Mouse (Mus musculus) embryonic facial prominence, embryonic 10.5 days (tissue): ENCODE results near the gene Plcg2. TPM values are rescaled to one million over a fixed set of nuclear protein-coding genes. Genes with fewer than 3 reads are reported as not detected.

ENCODE experiments used
- DNase-seq: peaks from one replicate; pipeline ENCODE4 v3.0.0-alpha.2; 2017; ENCODE audit warnings: low spot score
- H3K27ac ChIP-seq: fragments of 300-500 bp; sonication (generic); replicated peaks from 2 replicates; pipeline ENCODE4 v1.5.1; 2016; ENCODE audit warnings: mild to moderate bottlenecking
- H3K27me3 ChIP-seq: fragments of 300-500 bp; sonication (generic); replicated peaks from 2 replicates; pipeline ENCODE4 v1.6.1; 2016; ENCODE audit warnings: low read depth, mild to moderate bottlenecking; ENCODE audit not compliant: poor library complexity, severe bottlenecking
- H3K36me3 ChIP-seq: fragments of 300-500 bp; sonication (generic); replicated peaks from 2 replicates; pipeline ENCODE4 v1.6.1; 2016; ENCODE audit warnings: mild to moderate bottlenecking, moderate library complexity
- H3K4me1 ChIP-seq: fragments of 300-500 bp; sonication (generic); 2 replicates; pipeline ENCODE4 v1.6.1; 2016
- H3K4me3 ChIP-seq: fragments of 300-500 bp; sonication (generic); 2 replicates; pipeline ENCODE4 v1.5.1; 2016; ENCODE audit warnings: mild to moderate bottlenecking, moderate library complexity
- H3K9me3 ChIP-seq: fragments of 300-500 bp; sonication (generic); 2 replicates; pipeline ENCODE4 v1.6.1; 2016; ENCODE audit warnings: mild to moderate bottlenecking
- whole genome bisulfite sequencing: fragments of 180-500 bp; shearing (Covaris S2); methylation state at CpG from one replicate; pipeline ENCODE4 v1.1.7; 2016; 5-methylcytosine and 5-hydroxymethylcytosine counted together
- polyA plus RNA-seq: library from polyadenylated mRNA; unstranded; fragments of >200 nt; fragmentation: Nextera tagmentation; extraction: Ambion mirVana; gene quantifications from 2 replicates; pipeline ENCODE4 v1.2.1, GENCODE M21; 2016

The Plcg2 gene
- polyA plus RNA-seq, 1 experiment from 2014 or later, result 5.8 TPM

GRCm38 (mm10) chr8:117612861-117613260 lies 114.8 kb downstream of the Plcg2 start:
- no peaks in the 10 kb centered on the region for H3K4me1 ChIP-seq
- peaks cover 8% of the 10 kb centered on the region; the same call in 1 of the 2 replicates for H3K9me3 ChIP-seq
- no peaks in the 10 kb centered on the region for H3K27me3 ChIP-seq
- DNase-seq, result no peak
- no peak overlapping the region for H3K4me3 ChIP-seq
- WGBS, result 85% methylated on average over 12 of the region's 12 CpGs
- 0 out of 2 replicates have a peak, but pooled peaks cover 9% of the 10 kb centered on the region for H3K36me3 ChIP-seq
- no peak overlapping the region for H3K27ac ChIP-seq

GRCm38 (mm10) chr8:117626040-117626838 lies 128.1 kb downstream of the Plcg2 start:
- H3K27ac ChIP-seq, result no peak overlapping the region
- WGBS, result 71% methylated on average over 14 of the region's 14 CpGs
- H3K9me3 ChIP-seq, result peaks cover 4% of the 10 kb centered on the region; the same call in 1 of the 2 replicates
- no peaks in the 10 kb centered on the region for H3K36me3 ChIP-seq
- no peaks in the 10 kb centered on the region for H3K27me3 ChIP-seq
- no peak overlapping the region for H3K4me3 ChIP-seq
- peak; percentile 66 for DNase-seq
- H3K4me1 ChIP-seq, result peaks cover 5% of the 10 kb centered on the region; the same call in 1 of the 2 replicates

- Histone ChIP-seq H3K27ac (no peak overlapping the region), H3K36me3 (no peaks in the 10 kb centered on the region), H3K4me3 (no peak overlapping the region), H3K9me3 (peaks cover 4% of the 10 kb centered on the region; the same call in 1 of the 2 replicates), H3K4me1 (peaks cover 5% of the 10 kb centered on the region; the same call in 1 of the 2 replicates), H3K27me3 (no peaks in the 10 kb centered on the region)
- 75% methylated on average over 9 of the region's 9 CpGs for WGBS
- no peak for DNase-seq
These were observed 129.0 kb downstream of the Plcg2 start for GRCm38 (mm10) chr8:117627096-117627495.

- Histone ChIP-seq H3K36me3 (no peaks in the 10 kb centered on the region), H3K4me1 (no peaks in the 10 kb centered on the region), H3K9me3 (no peaks in the 10 kb centered on the region), H3K27ac (no peak overlapping the region), H3K4me3 (no peak overlapping the region), H3K27me3 (no peaks in the 10 kb centered on the region)
- 86% methylated on average over 5 of the region's 5 CpGs for WGBS
- DNase-seq, result no peak
These were observed 134.4 kb downstream of the Plcg2 start for GRCm38 (mm10) chr8:117632532-117632931.

GRCm38 (mm10) chr8:117634406-117634805 lies 136.3 kb downstream of the Plcg2 start:
- H3K4me1 ChIP-seq, result no peaks in the 10 kb centered on the region
- no peaks in the 10 kb centered on the region for H3K9me3 ChIP-seq
- 91% methylated on average over 7 of the region's 7 CpGs for WGBS
- H3K27me3 ChIP-seq, result no peaks in the 10 kb centered on the region
- no peak for DNase-seq
- H3K36me3 ChIP-seq, result no peaks in the 10 kb centered on the region
- H3K27ac ChIP-seq, result no peak overlapping the region
- no peak overlapping the region for H3K4me3 ChIP-seq

GRCm38 (mm10) chr8:117637462-117637861 lies 139.4 kb downstream of the Plcg2 start:
- Histone ChIP-seq H3K27ac (no peak overlapping the region), H3K27me3 (no peaks in the 10 kb centered on the region), H3K4me3 (no peak overlapping the region), H3K36me3 (no peaks in the 10 kb centered on the region), H3K9me3 (no peaks in the 10 kb centered on the region; the same call in 1 of the 2 replicates), H3K4me1 (no peaks in the 10 kb centered on the region)
- WGBS, result 61% methylated on average over 3 of the region's 3 CpGs
- no peak for DNase-seq

GRCm38 (mm10) chr8:117639631-117640030 lies 141.5 kb downstream of the Plcg2 start:
- H3K4me3 ChIP-seq, result no peak overlapping the region
- no peaks in the 10 kb centered on the region; the same call in 1 of the 2 replicates for H3K9me3 ChIP-seq
- 94% methylated on average over 9 of the region's 9 CpGs for WGBS
- H3K27ac ChIP-seq, result no peak overlapping the region
- H3K27me3 ChIP-seq, result no peaks in the 10 kb centered on the region
- DNase-seq, result no peak
- no peaks in the 10 kb centered on the region for H3K4me1 ChIP-seq
- no peaks in the 10 kb centered on the region for H3K36me3 ChIP-seq

GRCm38 (mm10) chr8:117645486-117645885 lies 147.4 kb downstream of the Plcg2 start:
- 73% methylated on average over 5 of the region's 5 CpGs for WGBS
- no peaks in the 10 kb centered on the region for H3K36me3 ChIP-seq

GRCm38 (mm10) chr8:117646020-117646419 lies 147.9 kb downstream of the Plcg2 start:
- Histone ChIP-seq H3K9me3 (peaks cover 5% of the 10 kb centered on the region; the same call in 1 of the 2 replicates), H3K27me3 (no peaks in the 10 kb centered on the region), H3K36me3 (no peaks in the 10 kb centered on the region), H3K4me3 (no peak overlapping the region), H3K4me1 (no peaks in the 10 kb centered on the region), H3K27ac (no peak overlapping the region)
- peak; percentile 68 for DNase-seq
- 49% methylated on average over 2 of the region's 2 CpGs for WGBS

More at GRCm38 (mm10) chr8:117645486-117645885, 147.4 kb downstream of the Plcg2 start:
- no peak overlapping the region for H3K4me3 ChIP-seq
- H3K27me3 ChIP-seq, result no peaks in the 10 kb centered on the region
- no peak for DNase-seq
- no peaks in the 10 kb centered on the region for H3K4me1 ChIP-seq
- H3K27ac ChIP-seq, result no peak overlapping the region
- peaks cover 5% of the 10 kb centered on the region; the same call in 1 of the 2 replicates for H3K9me3 ChIP-seq

- Histone ChIP-seq H3K4me3 (no peak overlapping the region), H3K9me3 (peaks cover 5% of the 10 kb centered on the region; the same call in 1 of the 2 replicates), H3K4me1 (no peaks in the 10 kb centered on the region), H3K36me3 (no peaks in the 10 kb centered on the region), H3K27me3 (no peaks in the 10 kb centered on the region), H3K27ac (no peak overlapping the region; the same call in 1 of the 2 replicates)
- DNase-seq, result no peak
- 77% methylated on average over 5 of the region's 5 CpGs for WGBS
These were observed 148.3 kb downstream of the Plcg2 start for GRCm38 (mm10) chr8:117646440-117646839.

- Histone ChIP-seq H3K27ac (no peak overlapping the region), H3K36me3 (no peaks in the 10 kb centered on the region), H3K4me1 (no peaks in the 10 kb centered on the region), H3K9me3 (peaks cover 5% of the 10 kb centered on the region; the same call in 1 of the 2 replicates), H3K4me3 (no peak overlapping the region), H3K27me3 (no peaks in the 10 kb centered on the region)
- no peak for DNase-seq
- 96% methylated on average over 1 of the region's 1 CpGs for WGBS
These were observed 154.2 kb downstream of the Plcg2 start for GRCm38 (mm10) chr8:117652318-117652717.

- Histone ChIP-seq H3K36me3 (no peaks in the 10 kb centered on the region), H3K27ac (no peak overlapping the region), H3K9me3 (no peaks in the 10 kb centered on the region), H3K4me1 (peaks cover 13% of the 10 kb centered on the region), H3K4me3 (no peak overlapping the region), H3K27me3 (no peaks in the 10 kb centered on the region)
- no peak for DNase-seq
- WGBS, result 76% methylated on average over 7 of the region's 7 CpGs
These were observed 160.9 kb downstream of the Plcg2 start for GRCm38 (mm10) chr8:117658990-117659389.
